Mouse (Mus musculus): ENCODE results near the gene Bcar1.

DNA sequence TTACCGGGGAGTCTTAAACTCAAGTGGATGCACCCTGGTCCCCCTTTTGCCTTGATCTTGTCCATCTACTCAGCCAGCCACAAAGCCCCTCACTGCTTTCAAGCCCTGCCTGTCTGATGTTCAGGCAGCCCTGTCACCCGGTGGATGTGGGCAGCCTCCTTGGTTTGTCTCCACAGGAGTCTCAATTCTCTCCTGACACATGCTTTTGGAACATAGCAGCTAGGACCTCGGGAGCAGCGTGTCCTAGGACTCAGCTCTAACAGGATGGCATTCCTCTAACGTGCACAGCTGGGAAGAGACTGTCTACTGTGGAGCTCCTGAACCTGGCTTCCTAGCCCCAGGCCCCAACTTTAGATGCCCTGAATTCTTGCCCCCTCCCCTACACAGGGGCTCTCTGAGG is 37.9 kb downstream of the Bcar1 start:
- TF ChIP-seq EP300 (IDR thresholded peaks at IDR 0.05; ENCODE audit: insufficient read depth, low read depth, low read length) (no peak), CTCF (IDR thresholded peaks at IDR 0.05) (no peak), POLR2A (IDR thresholded peaks at IDR 0.05; ENCODE audit: insufficient read depth, low read depth, low read length) (no peak)
